8 mouse cellular contexts compared by ENCODE assay signal in the genomic region with DNA sequence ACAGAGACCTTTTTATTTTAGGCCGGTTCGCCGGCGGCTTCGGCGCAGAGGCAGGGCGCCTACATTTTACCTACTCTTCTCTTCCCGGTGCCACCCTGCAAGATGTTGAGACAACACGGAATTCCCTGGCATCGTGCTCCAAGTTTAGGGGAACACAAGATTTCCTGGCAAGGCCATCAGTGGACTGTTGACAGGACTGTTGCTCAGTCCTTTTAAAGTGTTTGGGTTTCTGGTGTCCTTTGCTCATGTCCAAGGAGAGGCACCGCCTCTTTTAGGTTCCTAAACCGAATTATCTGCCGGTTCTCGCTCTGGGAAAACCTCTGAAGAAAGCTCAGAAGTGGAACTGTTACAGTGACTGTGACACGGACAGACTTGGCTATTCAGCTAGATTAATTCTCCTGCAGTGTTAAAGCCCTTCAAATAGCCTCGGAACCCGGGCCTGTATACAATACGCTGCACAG. TPM values are rescaled to one million over a fixed set of nuclear protein-coding genes. Genes with fewer than 3 reads are reported as not detected.
DNase-seq lines count a peak whose midpoint lies in the region; ATAC-seq and TF ChIP-seq lines count a peak whose summit lies in the region.

No protein-coding gene starts in this region.

- peaks cover 16% of the 10 kb centered on the region for H3K27me3 ChIP-seq in ES-Bruce4 (ENCODE audit: control insufficient read depth, insufficient read depth, low read length, poor library complexity, severe bottlenecking)
- peaks cover 16% of the 10 kb centered on the region for H3K27me3 ChIP-seq in forebrain, postnatal 0 days (ENCODE audit: insufficient read depth, low read length)
- peaks cover 21% of the 10 kb centered on the region for H3K27me3 ChIP-seq in limb, embryonic 10.5 days (ENCODE audit: low read depth, poor library complexity, severe bottlenecking)
- peaks cover 22% of the 10 kb centered on the region for H3K27me3 ChIP-seq in midbrain, embryonic 16.5 days (ENCODE audit: control insufficient read depth, insufficient read depth, low read depth, low read length)

- no peak for TF ChIP-seq CTCF in gastrocnemius, adult 2 months (IDR thresholded peaks at IDR 0.05)
- no peak for TF ChIP-seq CTCF in ES-Bruce4 (IDR thresholded peaks at IDR 0.05; ENCODE audit: low read depth, low read length)
- TF ChIP-seq CTCF in forebrain, postnatal 0 days (IDR thresholded peaks at IDR 0.05; ENCODE audit: low read depth) = no peak

- 6% methylated on average over 18 of the region's 18 CpGs for WGBS in forebrain, postnatal 0 days
- WGBS in limb, embryonic 10.5 days = 2% methylated on average over 18 of the region's 18 CpGs
- WGBS in midbrain, embryonic 16.5 days = 1% methylated on average over 17 of the region's 18 CpGs

- ATAC-seq in forebrain, postnatal 0 days = no peak; the same call in 1 of the 2 replicates
- ATAC-seq in midbrain, embryonic 16.5 days = no peak

- no peak for TF ChIP-seq EP300 in ES-Bruce4 (IDR thresholded peaks at IDR 0.05; ENCODE audit: insufficient read depth, low read depth, low read length)

- H3K4me3 ChIP-seq in gastrocnemius, adult 2 months = peak overlapping the region; percentile 88
- H3K4me3 ChIP-seq in ES-Bruce4 (ENCODE audit: low read depth, low read length) = peak overlapping the region; percentile 60
- H3K4me3 ChIP-seq in forebrain, postnatal 0 days (ENCODE audit: low read depth, low read length) = peak overlapping the region; percentile 49
- H3K4me3 ChIP-seq in limb, embryonic 10.5 days = peak overlapping the region; percentile 76
- H3K4me3 ChIP-seq in midbrain, embryonic 16.5 days (ENCODE audit: low read depth, low read length) = peak overlapping the region; percentile 45

- H3K27ac ChIP-seq in gastrocnemius, adult 2 months = peak overlapping the region; percentile 83
- H3K27ac ChIP-seq in ES-Bruce4 (ENCODE audit: insufficient read depth, low read length) = no peak overlapping the region
- peak overlapping the region; percentile 60; the same call in 1 of the 2 replicates for H3K27ac ChIP-seq in forebrain, postnatal 0 days (ENCODE audit: low read depth, low read length)
- H3K27ac ChIP-seq in limb, embryonic 10.5 days = peak overlapping the region; percentile 99
- H3K27ac ChIP-seq in midbrain, embryonic 16.5 days (ENCODE audit: low read length) = peak overlapping the region; percentile 71

- H3K9ac ChIP-seq in ES-Bruce4 (ENCODE audit: low read depth, poor library complexity, severe bottlenecking) = peak overlapping the region; percentile 70
- peak overlapping the region; percentile 43 for H3K9ac ChIP-seq in forebrain, postnatal 0 days
- peak overlapping the region; percentile 60 for H3K9ac ChIP-seq in midbrain, embryonic 16.5 days (ENCODE audit: low read depth, low read length)

- peak overlapping the region; percentile 88 for H3K4me2 ChIP-seq in forebrain, postnatal 0 days (ENCODE audit: low read depth)
- peak overlapping the region; percentile 83 for H3K4me2 ChIP-seq in midbrain, embryonic 16.5 days (ENCODE audit: low read length)

- intact Hi-C loops in gastrocnemius, adult 2 months (cut with DNase I) = no loop called here
- intact Hi-C loops in gastrocnemius, postnatal 14 days (cut with DNase I; ENCODE audit: low total_unique reads) = no loop called here

- TF ChIP-seq POLR2A in ES-Bruce4 (IDR thresholded peaks at IDR 0.05; ENCODE audit: insufficient read depth, low read length) = no peak

- H3K36me3 ChIP-seq in ES-Bruce4 (ENCODE audit: control insufficient read depth, insufficient read depth, low read length, poor library complexity, severe bottlenecking) = no peaks in the 10 kb centered on the region
- no peaks in the 10 kb centered on the region for H3K36me3 ChIP-seq in forebrain, postnatal 0 days (ENCODE audit: insufficient read depth)
- H3K36me3 ChIP-seq in limb, embryonic 10.5 days = peaks cover 23% of the 10 kb centered on the region
- H3K36me3 ChIP-seq in midbrain, embryonic 16.5 days (ENCODE audit: control insufficient read depth, insufficient read depth, low read length) = no peaks in the 10 kb centered on the region

- H3K9me3 ChIP-seq in ES-Bruce4 (replicated peaks; ENCODE audit: control insufficient read depth, insufficient read depth, low read length, poor library complexity, severe bottlenecking) = no peaks in the 10 kb centered on the region
- H3K9me3 ChIP-seq in forebrain, postnatal 0 days (ENCODE audit: low read length) = no peaks in the 10 kb centered on the region
- H3K9me3 ChIP-seq in limb, embryonic 10.5 days (replicated peaks) = no peaks in the 10 kb centered on the region
- no peaks in the 10 kb centered on the region for H3K9me3 ChIP-seq in midbrain, embryonic 16.5 days (replicated peaks; ENCODE audit: control insufficient read depth, low read length, poor library complexity, severe bottlenecking)

- H3K4me1 ChIP-seq in ES-Bruce4 (ENCODE audit: control insufficient read depth, insufficient read depth, low read length) = no peaks in the 10 kb centered on the region
- H3K4me1 ChIP-seq in forebrain, postnatal 0 days (ENCODE audit: insufficient read depth) = peaks cover 19% of the 10 kb centered on the region
- H3K4me1 ChIP-seq in limb, embryonic 10.5 days = peaks cover 52% of the 10 kb centered on the region
- peaks cover 28% of the 10 kb centered on the region for H3K4me1 ChIP-seq in midbrain, embryonic 16.5 days (ENCODE audit: control insufficient read depth, insufficient read depth, low read length)

- DNase-seq in gastrocnemius, adult 2 months = no peak
- no peak for DNase-seq in gastrocnemius, postnatal 14 days
- DNase-seq in forebrain, postnatal 0 days = peak; percentile 51
- DNase-seq in limb, embryonic 10.5 days (ENCODE audit: low spot score) = no peak
- no peak for DNase-seq in adrenal gland, adult 2 months
- no peak for DNase-seq in spleen, postnatal 10 days (ENCODE audit: low spot score in 2 of 2)

RNA-seq across cellular contexts. Expression of a gene that starts 0.4 kb away (rescaled TPM):
- total RNA-seq in gastrocnemius, adult 2 months (2021) = 1 to 10 TPM; 1.3 to 2.2 TPM
- 10 to 100 TPM; 10.8 to 12.3 TPM for total RNA-seq in gastrocnemius, postnatal 14 days (2021)
- polyA plus RNA-seq in ES-Bruce4 (2011; ENCODE audit: insufficient read depth, insufficient read length, low read depth, missing spikeins) = 0.17 and 0.33 TPM in 2 replicates
- 17.8 and 27.8 TPM in 2 replicates for total RNA-seq in forebrain, postnatal 0 days (2014; rRNA removed)
- polyA plus RNA-seq in forebrain, postnatal 0 days (2015; fragmentation: Nextera tagmentation; extraction: Ambion mirVana) = 8.5 and 18.2 TPM in 2 replicates
- 86.9 and 97.3 TPM in 2 replicates for polyA plus RNA-seq in limb, embryonic 10.5 days (2016; fragmentation: Nextera tagmentation; extraction: Ambion mirVana)
- polyA plus RNA-seq in midbrain, embryonic 16.5 days (2015; fragmentation: Nextera tagmentation; extraction: Ambion mirVana) = 13.0 and 16.9 TPM in 2 replicates
- total RNA-seq in adrenal gland, adult 2 months (2021) = 1 to 10 TPM; 5.9 to 8.8 TPM
- 13.9 and 17.4 TPM in 2 replicates for polyA plus RNA-seq in adrenal gland, adult 2 months (2012; rRNA removed)
